Mouse (Mus musculus) embryonic facial prominence, embryonic 10.5 days (tissue): ENCODE results near the gene Snd1. TPM values are rescaled to one million over a fixed set of nuclear protein-coding genes. Genes with fewer than 3 reads are reported as not detected.

Experiments
- DNase-seq: peaks from one replicate; pipeline ENCODE4 v3.0.0-alpha.2; 2017; ENCODE audit warnings: low spot score
- H3K27ac ChIP-seq: fragments of 300-500 bp; sonication (generic); replicated peaks from 2 replicates; pipeline ENCODE4 v1.5.1; 2016; ENCODE audit warnings: mild to moderate bottlenecking
- H3K27me3 ChIP-seq: fragments of 300-500 bp; sonication (generic); replicated peaks from 2 replicates; pipeline ENCODE4 v1.6.1; 2016; ENCODE audit warnings: low read depth, mild to moderate bottlenecking; ENCODE audit not compliant: poor library complexity, severe bottlenecking
- H3K36me3 ChIP-seq: fragments of 300-500 bp; sonication (generic); replicated peaks from 2 replicates; pipeline ENCODE4 v1.6.1; 2016; ENCODE audit warnings: mild to moderate bottlenecking, moderate library complexity
- H3K4me1 ChIP-seq: fragments of 300-500 bp; sonication (generic); 2 replicates; pipeline ENCODE4 v1.6.1; 2016
- H3K4me3 ChIP-seq: fragments of 300-500 bp; sonication (generic); 2 replicates; pipeline ENCODE4 v1.5.1; 2016; ENCODE audit warnings: mild to moderate bottlenecking, moderate library complexity
- H3K9me3 ChIP-seq: fragments of 300-500 bp; sonication (generic); 2 replicates; pipeline ENCODE4 v1.6.1; 2016; ENCODE audit warnings: mild to moderate bottlenecking
- WGBS: fragments of 180-500 bp; shearing (Covaris S2); methylation state at CpG from one replicate; pipeline ENCODE4 v1.1.7; 2016; 5-methylcytosine and 5-hydroxymethylcytosine counted together
- polyA plus RNA-seq: library from polyadenylated mRNA; unstranded; fragments of >200 nt; fragmentation: Nextera tagmentation; extraction: Ambion mirVana; gene quantifications from 2 replicates; pipeline ENCODE4 v1.2.1, GENCODE M21; 2016

The Snd1 gene
- polyA plus RNA-seq, 1 experiment from 2014 or later, result 119 TPM

DNA sequence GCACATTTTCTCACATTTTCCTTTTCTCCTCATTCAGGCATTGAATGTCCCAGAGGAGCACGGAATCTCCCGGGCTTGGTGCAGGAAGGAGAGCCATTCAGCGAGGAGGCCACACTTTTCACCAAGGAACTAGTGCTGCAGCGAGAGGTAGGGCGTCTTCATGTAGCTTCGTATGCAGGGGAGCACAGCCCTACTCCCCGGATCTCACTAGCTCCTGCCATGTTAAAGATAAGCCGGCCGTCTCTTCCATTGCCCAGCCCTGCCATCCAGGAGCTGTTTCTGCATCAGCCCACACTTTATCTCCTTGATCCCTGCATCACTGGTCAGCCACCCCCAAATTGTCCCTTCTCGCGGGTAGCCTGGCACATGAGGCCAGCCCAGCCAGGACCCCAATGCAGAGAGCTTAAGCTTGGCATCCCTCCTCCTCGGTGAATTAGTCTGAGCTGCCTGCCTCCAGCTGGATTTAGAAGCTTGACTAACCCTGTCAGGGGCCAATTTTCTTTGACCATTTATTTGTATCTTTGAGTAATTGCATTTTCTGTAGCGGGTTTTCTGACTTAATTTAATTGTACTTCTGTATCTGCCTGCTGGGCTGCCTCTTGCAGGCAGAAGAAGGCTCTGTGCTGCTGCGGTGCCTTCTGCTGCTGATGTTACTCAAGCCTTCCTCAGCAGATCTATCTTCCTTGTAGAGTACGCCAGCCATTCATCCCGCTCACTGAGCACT, 321.0 kb downstream of the Snd1 start:
- Histone ChIP-seq H3K27me3 (no peaks in the 10 kb centered on the region), H3K36me3 (peaks cover 22% of the 10 kb centered on the region), H3K27ac (no peak overlapping the region), H3K4me1 (peaks cover 13% of the 10 kb centered on the region), H3K4me3 (no peak overlapping the region), H3K9me3 (no peaks in the 10 kb centered on the region)
- no peak for DNase-seq
- WGBS, result 88% methylated on average over 16 of the region's 16 CpGs

- peaks cover 23% of the 10 kb centered on the region for H3K36me3 ChIP-seq
- no peak for DNase-seq
- no peak overlapping the region for H3K27ac ChIP-seq
- WGBS, result 92% methylated on average over 2 of the region's 2 CpGs
- H3K27me3 ChIP-seq, result no peaks in the 10 kb centered on the region
- peaks cover 10% of the 10 kb centered on the region for H3K4me1 ChIP-seq
- H3K4me3 ChIP-seq, result no peak overlapping the region
- H3K9me3 ChIP-seq, result no peaks in the 10 kb centered on the region
Measured at GRCm38 (mm10) chr6:28799818-28800217, 324.9 kb downstream of the Snd1 start.

DNA sequence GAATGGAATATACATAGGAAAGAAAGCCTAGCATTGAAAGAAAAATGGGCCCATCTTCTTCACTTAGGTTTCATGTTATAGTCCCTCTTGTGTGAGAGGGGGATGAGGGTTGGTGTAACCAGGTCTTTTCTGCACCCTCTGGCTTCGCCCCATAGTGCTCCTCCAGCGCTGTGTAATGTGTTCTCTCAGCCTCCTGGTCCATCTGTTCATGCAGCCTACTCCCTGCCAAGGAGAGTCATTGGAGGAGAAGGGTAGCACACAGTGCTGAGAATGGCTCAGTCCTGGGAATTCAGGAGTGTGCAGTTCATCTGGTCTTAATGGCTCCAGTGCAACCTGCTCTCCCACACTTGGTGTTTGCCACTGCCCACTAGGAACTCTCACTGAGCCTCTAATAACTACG, 326.0 kb downstream of the Snd1 start:
- no peak overlapping the region for H3K27ac ChIP-seq
- no peaks in the 10 kb centered on the region for H3K9me3 ChIP-seq
- no peaks in the 10 kb centered on the region for H3K27me3 ChIP-seq
- peaks cover under 1% of the 10 kb centered on the region for H3K4me1 ChIP-seq
- H3K36me3 ChIP-seq, result peaks cover 23% of the 10 kb centered on the region
- WGBS, result 97% methylated on average over 3 of the region's 3 CpGs
- DNase-seq, result no peak
- H3K4me3 ChIP-seq, result no peak overlapping the region

GRCm38 (mm10) chr6:28803678-28804279, 328.8 kb downstream of the Snd1 start:
- H3K9me3 ChIP-seq, result no peaks in the 10 kb centered on the region
- no peak for DNase-seq
- no peaks in the 10 kb centered on the region for H3K27me3 ChIP-seq
- WGBS, result 91% methylated on average over 6 of the region's 6 CpGs
- no peaks in the 10 kb centered on the region for H3K4me1 ChIP-seq
- no peak overlapping the region for H3K27ac ChIP-seq
- no peak overlapping the region for H3K4me3 ChIP-seq
- H3K36me3 ChIP-seq, result 0 out of 2 replicates have a peak, but pooled peaks cover 7% of the 10 kb centered on the region

DNA sequence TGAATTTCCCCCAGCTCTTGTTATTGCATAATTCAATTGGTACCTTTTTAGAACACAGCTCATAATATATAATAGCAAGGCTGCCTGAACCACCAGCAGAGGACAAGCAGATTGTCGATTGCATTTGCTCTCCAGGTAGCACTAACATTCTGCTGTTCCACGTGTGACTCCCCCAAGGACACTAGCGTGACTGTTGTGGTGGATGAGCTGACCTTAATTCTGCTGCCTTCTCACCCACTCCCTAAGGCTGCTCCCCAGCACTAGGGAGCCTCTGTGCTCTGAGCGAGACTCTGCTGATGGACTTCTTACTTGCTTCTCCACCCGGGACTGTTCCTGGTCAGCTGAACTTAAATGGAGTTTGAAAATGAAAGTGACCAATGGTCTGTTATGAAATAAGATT, 329.8 kb downstream of the Snd1 start:
- Histone ChIP-seq H3K4me3 (no peak overlapping the region), H3K27me3 (no peaks in the 10 kb centered on the region), H3K27ac (no peak overlapping the region), H3K4me1 (no peaks in the 10 kb centered on the region), H3K9me3 (no peaks in the 10 kb centered on the region), H3K36me3 (0 out of 2 replicates have a peak, but pooled peaks cover 7% of the 10 kb centered on the region)
- no peak for DNase-seq
- 91% methylated on average over 5 of the region's 5 CpGs for WGBS

DNA sequence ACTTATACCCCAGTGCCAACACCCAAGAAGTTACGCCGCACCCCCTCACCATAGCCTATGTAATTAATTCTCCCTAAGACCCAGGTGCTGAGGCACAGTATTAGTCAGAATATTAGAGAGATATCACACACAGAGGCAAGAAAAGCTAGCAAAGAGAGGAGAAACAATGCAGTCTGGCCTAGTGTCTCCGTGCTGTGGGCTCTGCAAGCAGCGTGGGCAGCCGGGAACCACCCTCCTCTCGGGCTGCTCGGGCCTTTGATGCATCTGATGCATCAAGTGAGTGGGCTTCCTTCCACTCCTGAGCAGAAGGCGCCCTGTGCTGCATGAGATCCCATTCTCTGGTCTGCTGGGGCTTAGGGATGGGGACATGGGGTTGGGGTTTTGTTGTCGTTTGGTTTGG, 338.1 kb downstream of the Snd1 start:
- Histone ChIP-seq H3K9me3 (no peaks in the 10 kb centered on the region), H3K4me1 (no peaks in the 10 kb centered on the region), H3K27me3 (no peaks in the 10 kb centered on the region), H3K4me3 (no peak overlapping the region), H3K36me3 (no peaks in the 10 kb centered on the region), H3K27ac (no peak overlapping the region)
- DNase-seq, result no peak
- 93% methylated on average over 9 of the region's 9 CpGs for WGBS

- no peak overlapping the region for H3K27ac ChIP-seq
Measured at GRCm38 (mm10) chr6:28814895-28815294, 340.0 kb downstream of the Snd1 start.

GRCm38 (mm10) chr6:28817039-28817438, 342.1 kb downstream of the Snd1 start:
- no peak for DNase-seq
- Histone ChIP-seq H3K27me3 (no peaks in the 10 kb centered on the region), H3K36me3 (peaks cover 8% of the 10 kb centered on the region; the same call in 1 of the 2 replicates), H3K4me3 (no peak overlapping the region), H3K9me3 (no peaks in the 10 kb centered on the region), H3K4me1 (no peaks in the 10 kb centered on the region), H3K27ac (no peak overlapping the region)
- 76% methylated on average over 9 of the region's 9 CpGs for WGBS

More at GRCm38 (mm10) chr6:28814895-28815294, 340.0 kb downstream of the Snd1 start:
- WGBS, result 84% methylated on average over 2 of the region's 2 CpGs
- H3K4me1 ChIP-seq, result no peaks in the 10 kb centered on the region
- no peak for DNase-seq
- H3K27me3 ChIP-seq, result no peaks in the 10 kb centered on the region
- H3K4me3 ChIP-seq, result no peak overlapping the region
- peaks cover 4% of the 10 kb centered on the region; the same call in 1 of the 2 replicates for H3K36me3 ChIP-seq
- H3K9me3 ChIP-seq, result no peaks in the 10 kb centered on the region

GRCm38 (mm10) chr6:28819509-28820358, 344.8 kb downstream of the Snd1 start:
- WGBS, result 83% methylated on average over 13 of the region's 13 CpGs
- H3K4me3 ChIP-seq, result no peak overlapping the region

GRCm38 (mm10) chr6:28822296-28822695, 347.4 kb downstream of the Snd1 start:
- Histone ChIP-seq H3K27me3 (no peaks in the 10 kb centered on the region), H3K9me3 (no peaks in the 10 kb centered on the region), H3K27ac (no peak overlapping the region), H3K4me1 (no peaks in the 10 kb centered on the region; the same call in 1 of the 2 replicates), H3K36me3 (peaks cover 10% of the 10 kb centered on the region; the same call in 1 of the 2 replicates), H3K4me3 (no peak overlapping the region)
- WGBS, result 87% methylated on average over 3 of the region's 3 CpGs
- DNase-seq, result no peak

More at GRCm38 (mm10) chr6:28819509-28820358, 344.8 kb downstream of the Snd1 start:
- H3K9me3 ChIP-seq, result no peaks in the 10 kb centered on the region
- peaks cover 8% of the 10 kb centered on the region; the same call in 1 of the 2 replicates for H3K36me3 ChIP-seq
- H3K27ac ChIP-seq, result no peak overlapping the region
- no peaks in the 10 kb centered on the region for H3K4me1 ChIP-seq
- no peaks in the 10 kb centered on the region for H3K27me3 ChIP-seq
- DNase-seq, result no peak

GRCm38 (mm10) chr6:28823375-28823774, 348.4 kb downstream of the Snd1 start:
- peaks cover 10% of the 10 kb centered on the region; the same call in 1 of the 2 replicates for H3K36me3 ChIP-seq
- H3K9me3 ChIP-seq, result no peaks in the 10 kb centered on the region
- no peaks in the 10 kb centered on the region for H3K27me3 ChIP-seq
- peaks cover under 1% of the 10 kb centered on the region; the same call in 1 of the 2 replicates for H3K4me1 ChIP-seq
- H3K4me3 ChIP-seq, result no peak overlapping the region
- no peak overlapping the region for H3K27ac ChIP-seq
- 91% methylated on average over 3 of the region's 3 CpGs for WGBS
- DNase-seq, result no peak

DNA sequence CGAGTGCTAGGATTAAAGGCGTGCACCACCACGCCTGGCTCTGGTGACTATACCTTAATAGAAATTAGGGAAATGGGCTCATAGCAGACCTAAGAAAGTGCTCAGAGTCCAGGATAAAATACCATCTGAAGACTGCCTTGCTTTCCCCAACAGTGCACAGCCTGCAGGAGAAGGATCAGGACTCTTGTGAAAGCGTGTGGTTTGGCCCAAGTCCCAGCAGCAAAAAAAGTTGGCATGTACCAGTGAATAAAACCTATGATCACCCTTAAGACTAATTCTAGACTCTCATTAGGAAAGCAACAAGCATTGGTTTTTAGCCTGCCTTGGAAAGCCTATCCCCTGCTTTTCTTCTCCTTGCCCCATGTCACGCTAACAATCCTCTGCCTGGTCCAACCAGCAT, 348.9 kb downstream of the Snd1 start:
- H3K36me3 ChIP-seq, result peaks cover 10% of the 10 kb centered on the region; the same call in 1 of the 2 replicates
- no peak overlapping the region for H3K4me3 ChIP-seq
- no peak overlapping the region for H3K27ac ChIP-seq
- WGBS, result 95% methylated on average over 5 of the region's 5 CpGs
- no peaks in the 10 kb centered on the region for H3K9me3 ChIP-seq
- H3K4me1 ChIP-seq, result peaks cover 5% of the 10 kb centered on the region; the same call in 1 of the 2 replicates
- no peaks in the 10 kb centered on the region for H3K27me3 ChIP-seq
- no peak for DNase-seq
